Mouse (Mus musculus) brain, embryonic 14.5 days (tissue): Measurements from ENCODE around the gene Kbtbd6. TPM values are rescaled to one million over a fixed set of nuclear protein-coding genes. Genes with fewer than 3 reads are reported as not detected.

Experiments
- DNase-seq: peaks from one replicate; pipeline ENCODE4 v3.0.0-alpha.2; 2011; ENCODE audit warnings: low read depth
- CTCF ChIP-seq: fragments of 200-500 bp; IDR thresholded peaks from 2 replicates; pipeline ENCODE4 v1.5.1; 2012; ENCODE audit warnings: inconsistent platforms, mild to moderate bottlenecking, moderate library complexity, borderline replicate concordance; ENCODE audit not compliant: insufficient read depth, insufficient read length; ENCODE audit errors: extremely low read depth
- POLR2A ChIP-seq: fragments of 200-500 bp; IDR thresholded peaks from 2 replicates; pipeline ENCODE4 v1.6.1; 2012; ENCODE audit warnings: mild to moderate bottlenecking, inconsistent platforms, borderline replicate concordance; ENCODE audit not compliant: poor library complexity, insufficient read depth, insufficient read length, severe bottlenecking; ENCODE audit errors: extremely low read depth
- polyA plus RNA-seq: library from polyadenylated mRNA; depleted of rRNA; stranded (reverse); fragments of >200 nt; gene quantifications from 2 replicates; pipeline ENCODE4 v1.2.3, GENCODE M21; 2012; rRNA removed

The Kbtbd6 gene
- polyA plus RNA-seq, 1 experiment = 2.6 TPM

DNA sequence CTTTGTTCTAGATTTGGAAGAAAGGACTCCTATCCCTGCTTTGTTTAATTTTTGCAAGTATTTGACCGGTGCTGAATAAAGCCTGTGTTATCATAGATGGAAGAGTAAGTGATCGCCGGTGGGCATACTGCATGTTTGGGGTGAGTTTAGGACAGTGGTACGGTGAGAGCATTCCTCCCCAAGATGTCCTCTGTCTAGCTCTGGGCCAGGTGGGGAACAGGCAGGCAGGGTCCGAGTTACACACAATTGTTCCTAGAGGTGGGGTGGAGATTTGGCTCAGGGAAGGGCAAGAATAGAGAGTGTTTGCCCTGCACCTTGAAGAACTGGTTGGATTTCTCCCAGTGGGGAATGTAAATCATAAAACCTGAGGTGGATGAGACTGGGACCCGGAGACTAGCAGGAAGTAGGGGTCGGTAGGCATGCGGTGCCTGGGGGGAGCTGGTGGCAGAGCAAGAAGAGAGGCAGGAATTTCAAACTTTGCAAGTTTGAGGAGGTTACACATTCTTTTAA, 32.0 kb downstream of the Kbtbd6 start:
- no peak for DNase-seq

DNA sequence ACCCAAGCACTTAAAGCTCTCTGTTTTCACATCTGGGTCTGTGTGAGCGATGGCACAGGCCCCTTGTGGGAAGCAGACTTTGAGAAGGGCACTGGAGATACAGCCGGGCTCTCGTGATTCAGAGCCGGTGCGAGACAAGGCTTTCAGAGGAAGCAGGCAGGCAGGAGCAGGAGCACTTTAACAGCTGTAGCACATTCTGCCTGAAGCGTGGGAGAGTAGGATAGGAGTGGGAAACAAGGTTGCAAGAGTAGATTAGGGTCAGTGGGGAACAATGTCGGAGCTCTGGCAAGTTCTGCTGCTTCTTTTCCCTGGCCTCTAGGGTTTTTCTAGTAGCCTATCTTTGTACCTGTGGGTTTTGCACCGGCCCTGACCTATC, 35.0 kb downstream of the Kbtbd6 start:
- TF ChIP-seq POLR2A = no peak
- DNase-seq = no peak

More for the DNA sequence above, 32.0 kb downstream of the Kbtbd6 start:
- TF ChIP-seq CTCF (no peak), POLR2A (no peak)

DNA sequence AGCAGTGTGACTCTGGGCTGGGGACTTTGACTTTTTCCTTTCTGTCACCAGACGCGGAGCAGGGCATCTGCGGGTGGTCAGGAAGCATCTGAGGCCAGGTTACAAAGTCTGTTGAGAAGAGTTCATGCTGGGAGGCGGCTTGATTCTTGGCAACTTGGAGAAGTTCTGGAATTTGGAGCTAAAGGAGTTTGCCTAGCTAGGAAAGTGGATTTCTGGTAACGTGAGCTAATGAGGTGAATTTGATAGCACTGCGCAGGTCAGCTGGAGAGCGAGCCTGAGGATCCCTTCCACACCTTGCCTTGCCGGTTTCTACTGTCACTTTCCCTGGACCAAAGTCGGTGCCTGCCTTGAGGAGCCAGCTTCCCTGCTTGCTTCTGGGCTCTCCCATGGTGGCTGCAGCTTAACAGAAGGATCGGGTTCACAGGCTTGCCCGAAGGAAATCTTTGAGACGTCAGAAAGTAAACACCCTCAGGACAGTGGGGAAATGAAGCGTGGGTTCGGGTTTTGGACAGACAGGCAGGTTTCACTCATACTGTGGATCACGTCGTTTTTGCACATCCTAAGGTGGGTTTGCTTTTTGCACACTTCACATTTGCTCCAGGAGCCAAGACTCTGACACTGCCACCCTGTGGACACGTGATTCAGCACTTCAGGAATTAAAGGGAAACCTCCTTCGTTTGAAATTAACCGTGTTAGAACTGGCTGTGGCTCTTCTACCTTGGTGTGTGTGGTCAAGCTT, 35.5 kb downstream of the Kbtbd6 start:
- peak; percentile 48; the same call in 1 of the 2 replicates for TF ChIP-seq CTCF
- TF ChIP-seq POLR2A = no peak
- DNase-seq = peak; percentile 66

DNA sequence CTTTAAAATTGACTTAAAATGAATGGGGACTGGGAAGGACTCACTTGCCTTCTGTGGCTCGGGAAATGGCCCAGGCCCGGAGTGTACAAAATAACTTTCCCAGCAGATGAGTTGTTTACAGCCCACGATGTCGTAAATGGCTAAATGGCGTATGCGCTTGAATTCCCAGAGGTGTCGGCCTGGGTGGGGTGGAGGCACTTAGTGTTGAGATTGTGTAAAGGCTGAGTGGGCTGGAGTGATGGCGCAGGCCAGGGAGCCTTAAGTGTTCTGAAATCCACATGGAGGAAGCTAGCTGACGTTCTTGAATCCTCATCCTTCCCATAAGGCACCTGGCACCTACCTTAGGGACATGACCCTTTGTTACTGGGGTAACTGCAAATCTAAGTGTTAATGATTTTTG, 36.9 kb downstream of the Kbtbd6 start:
- DNase-seq = no peak
- TF ChIP-seq POLR2A = no peak
- no peak for TF ChIP-seq CTCF

DNA sequence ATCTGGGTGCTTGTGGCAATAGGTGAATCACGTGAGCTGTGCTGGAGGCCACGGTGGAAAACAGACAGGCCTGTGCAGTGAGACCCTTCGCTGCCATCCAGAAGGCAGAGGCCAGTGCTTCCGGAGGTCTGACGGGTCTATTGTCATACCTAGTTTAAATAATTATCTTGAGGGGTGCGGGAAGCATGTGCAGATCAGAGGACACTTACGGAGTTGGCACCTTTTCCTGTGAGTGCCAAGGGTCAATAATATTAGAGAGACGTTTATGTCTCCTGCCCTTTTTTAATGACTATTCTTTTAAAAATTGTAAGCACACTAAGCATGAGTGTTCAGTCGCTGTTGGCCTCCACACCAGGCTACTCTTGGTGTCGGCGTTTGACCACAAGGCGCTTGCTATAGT, 37.5 kb downstream of the Kbtbd6 start:
- TF ChIP-seq POLR2A (no peak), CTCF (no peak)

DNA sequence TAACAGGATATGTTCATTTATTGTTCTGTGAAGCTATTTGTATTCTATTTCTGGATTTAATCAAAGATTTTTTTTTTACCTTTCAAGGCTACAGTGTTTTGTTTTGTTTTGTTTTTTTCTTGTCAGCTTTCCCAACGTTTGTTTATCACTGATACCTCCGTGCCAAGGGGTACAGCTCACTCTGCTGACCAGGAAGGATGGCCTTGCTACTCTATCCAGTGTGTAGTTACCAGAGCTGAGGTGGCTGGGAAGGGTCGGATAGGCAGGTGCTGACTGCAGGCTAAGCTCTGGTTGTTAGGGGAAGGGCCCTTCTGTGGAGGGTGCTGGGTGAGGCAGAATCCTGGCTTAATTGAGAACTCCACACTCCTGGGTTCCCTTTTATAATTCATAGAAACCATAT, 38.6 kb downstream of the Kbtbd6 start:
- DNase-seq = no peak
- TF ChIP-seq CTCF = no peak
- no peak for TF ChIP-seq POLR2A

More for the DNA sequence above, 37.5 kb downstream of the Kbtbd6 start:
- DNase-seq = no peak

DNA sequence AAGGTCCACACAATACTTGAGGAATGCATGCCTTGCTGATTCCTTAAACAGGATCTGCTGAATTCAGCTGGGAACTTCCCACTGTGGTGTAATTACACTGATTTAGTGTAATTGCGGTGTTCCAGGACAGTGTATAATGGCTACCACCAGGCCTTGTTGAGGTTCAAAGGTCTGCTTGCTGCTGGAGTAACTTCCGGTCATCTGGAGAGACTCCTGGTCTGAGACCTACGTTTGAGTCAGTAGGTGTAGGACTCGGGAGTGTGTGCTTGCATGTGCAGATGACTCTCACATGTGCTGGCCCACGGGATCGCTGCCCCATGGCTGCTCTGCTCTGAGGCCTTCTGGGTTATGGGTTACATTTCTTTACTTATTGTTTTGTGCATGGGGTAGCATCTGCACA, 42.7 kb downstream of the Kbtbd6 start:
- TF ChIP-seq POLR2A (no peak), CTCF (no peak)
- no peak for DNase-seq

DNA sequence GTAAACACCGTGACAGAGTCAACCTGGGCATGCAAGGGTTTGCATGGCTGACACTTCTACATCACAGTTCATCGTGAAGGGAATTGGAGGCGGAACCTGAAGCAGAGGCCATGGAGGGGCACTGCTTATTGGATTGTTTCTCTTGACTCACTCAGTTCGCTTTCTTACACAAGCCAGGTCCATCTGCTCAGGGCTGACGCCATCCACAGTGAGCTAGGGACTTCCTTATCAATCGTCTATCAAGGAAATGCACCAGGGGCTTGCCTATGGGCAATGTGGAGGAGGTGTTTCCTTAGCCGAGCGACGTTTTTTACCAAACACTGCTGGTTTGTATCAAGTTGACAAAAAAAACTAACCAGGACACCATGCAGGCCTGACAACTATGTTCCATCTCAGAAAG, 47.7 kb downstream of the Kbtbd6 start:
- TF ChIP-seq CTCF = no peak
- TF ChIP-seq POLR2A = no peak
- DNase-seq = no peak

DNA sequence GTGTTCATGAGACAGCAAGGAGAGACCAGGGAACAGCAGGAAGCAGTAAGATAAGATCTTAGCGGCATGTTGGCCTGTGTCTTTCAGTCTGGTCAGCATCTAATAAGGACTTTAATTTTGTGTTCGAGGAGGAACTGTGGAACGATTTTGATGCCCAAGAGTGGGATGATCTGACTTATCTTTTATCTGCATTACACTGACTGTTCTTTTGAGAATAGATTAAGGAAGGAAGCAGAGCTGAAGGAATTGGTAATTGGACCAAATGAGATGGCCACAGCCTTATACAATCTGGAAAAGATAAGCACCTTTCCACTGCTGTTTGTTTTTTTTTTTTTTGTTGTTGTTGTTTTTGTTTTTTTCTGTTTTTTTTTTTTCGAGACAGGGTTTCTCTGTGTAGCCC, 49.1 kb downstream of the Kbtbd6 start:
- TF ChIP-seq CTCF (no peak), POLR2A (no peak)
- no peak for DNase-seq

DNA sequence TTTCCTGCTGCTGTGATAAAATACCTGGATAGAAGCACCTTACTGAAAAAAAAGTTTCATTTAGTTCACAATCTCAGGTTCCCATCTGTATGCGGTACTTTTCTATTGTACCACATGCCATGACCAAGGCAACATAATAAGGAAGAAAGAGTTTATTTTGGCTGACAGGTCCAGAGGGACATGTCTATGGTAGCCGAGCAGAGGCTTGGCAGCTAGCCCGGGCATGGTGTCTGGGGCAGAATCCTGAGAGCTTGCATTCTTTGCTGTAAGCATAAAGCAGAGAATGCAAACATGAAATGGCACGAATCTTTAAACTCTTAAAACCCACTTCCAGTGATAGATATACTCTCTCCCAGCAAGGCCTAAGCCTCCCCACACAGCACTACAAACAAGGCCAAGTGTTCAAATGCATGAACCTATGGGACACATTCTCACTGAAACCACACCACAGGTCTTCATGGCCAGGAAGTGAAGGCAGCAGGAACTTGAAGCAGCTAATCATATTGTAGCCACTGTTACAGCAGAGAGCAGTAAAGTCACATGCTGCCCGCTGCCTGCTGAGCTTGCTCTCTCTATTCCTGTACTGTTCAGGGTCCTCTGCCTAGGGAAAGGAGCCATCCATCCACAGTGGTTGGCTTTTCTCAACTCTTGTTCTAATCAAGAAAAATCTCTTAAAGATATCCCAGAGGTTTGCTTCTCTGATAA, 51.9 kb downstream of the Kbtbd6 start:
- peak; percentile 67 for DNase-seq
- TF ChIP-seq POLR2A (no peak), CTCF (no peak)

Other genes with a start within 250 kb of the Kbtbd6 start
- gene Zfp957, start 204.5 kb upstream of the Kbtbd6 start, polyA plus RNA-seq = not detected in 2 replicates
- gene Rgcc, start 150.2 kb upstream of the Kbtbd6 start, polyA plus RNA-seq = 29.0 and 71.3 TPM in 2 replicates
- gene Naa16, start 61.1 kb upstream of the Kbtbd6 start, polyA plus RNA-seq = 11.8 and 13.2 TPM in 2 replicates
- 4.6 and 5.7 TPM in 2 replicates for gene Mtrf1, start 54.1 kb upstream of the Kbtbd6 start, polyA plus RNA-seq
- gene Kbtbd7, start 25.3 kb upstream of the Kbtbd6 start, polyA plus RNA-seq = 15.8 and 18.5 TPM in 2 replicates
- gene Elf1, start 29.4 kb downstream of the Kbtbd6 start, polyA plus RNA-seq = 5.0 and 6.1 TPM in 2 replicates
- 21.9 and 23.5 TPM in 2 replicates for gene Wbp4, start 29.7 kb downstream of the Kbtbd6 start, polyA plus RNA-seq
- 44.7 and 49.9 TPM in 2 replicates for gene Sugt1, start 135.9 kb downstream of the Kbtbd6 start, polyA plus RNA-seq
- gene Cnmd, start 210.3 kb downstream of the Kbtbd6 start, polyA plus RNA-seq = 1.7 and 2.6 TPM in 2 replicates